Mouse (Mus musculus) neural tube, embryonic 15.5 days (tissue): ENCODE measurements around the gene Nrde2. TPM values are rescaled to one million over a fixed set of nuclear protein-coding genes. Genes with fewer than 3 reads are reported as not detected.

Source experiments
- ATAC-seq: fragments of 200-750 bp; cut with Nextera tagmentation; 2 replicates; pipeline ENCODE4 v1.8.0; 2017; ENCODE audit warnings: mild to moderate bottlenecking, moderate TSS enrichment, moderate library complexity; ENCODE audit not compliant: low FRiP score
- H3K27ac ChIP-seq: fragments of 300-500 bp; sonication (generic); replicated peaks from 2 replicates; pipeline ENCODE4 v1.5.1; 2015; ENCODE audit warnings: mild to moderate bottlenecking, inconsistent platforms
- H3K27me3 ChIP-seq: fragments of 300-500 bp; sonication (generic); replicated peaks from 2 replicates; pipeline ENCODE4 v1.6.1; 2015; ENCODE audit warnings: inconsistent platforms
- H3K36me3 ChIP-seq: fragments of 300-500 bp; sonication (generic); 2 replicates; pipeline ENCODE4 v1.6.1; 2015; ENCODE audit warnings: inconsistent platforms
- H3K4me1 ChIP-seq: fragments of 300-500 bp; sonication (generic); 2 replicates; pipeline ENCODE4 v1.6.1; 2015; ENCODE audit warnings: inconsistent platforms
- H3K4me2 ChIP-seq: fragments of 300-500 bp; sonication (generic); 2 replicates; pipeline ENCODE4 v1.6.1; 2015; ENCODE audit warnings: inconsistent platforms, mild to moderate bottlenecking, moderate library complexity
- H3K4me3 ChIP-seq: fragments of 300-500 bp; sonication (generic); replicated peaks from 2 replicates; pipeline ENCODE4 v1.5.1; 2015; ENCODE audit warnings: mild to moderate bottlenecking, inconsistent platforms
- H3K9ac ChIP-seq: fragments of 300-500 bp; sonication (generic); replicated peaks from 2 replicates; pipeline ENCODE4 v1.6.1; 2015; ENCODE audit warnings: mild to moderate bottlenecking, inconsistent platforms
- H3K9me3 ChIP-seq: fragments of 300-500 bp; sonication (generic); replicated peaks from 2 replicates; pipeline ENCODE4 v1.6.1; 2016; ENCODE audit warnings: inconsistent platforms
- WGBS: fragments of 180-500 bp; shearing (Covaris S2); methylation state at CpG from one replicate; pipeline ENCODE4 v1.1.7; 2015; ENCODE audit warnings: mixed read lengths; 5-methylcytosine and 5-hydroxymethylcytosine counted together
- polyA plus RNA-seq: library from polyadenylated mRNA; unstranded; fragments of >200 nt; fragmentation: Nextera tagmentation; extraction: Ambion mirVana; gene quantifications from 2 replicates; pipeline ENCODE4 v1.2.1, GENCODE M21; 2015

The Nrde2 gene
- polyA plus RNA-seq: 10.4 and 11.8 TPM in 2 replicates

DNA sequence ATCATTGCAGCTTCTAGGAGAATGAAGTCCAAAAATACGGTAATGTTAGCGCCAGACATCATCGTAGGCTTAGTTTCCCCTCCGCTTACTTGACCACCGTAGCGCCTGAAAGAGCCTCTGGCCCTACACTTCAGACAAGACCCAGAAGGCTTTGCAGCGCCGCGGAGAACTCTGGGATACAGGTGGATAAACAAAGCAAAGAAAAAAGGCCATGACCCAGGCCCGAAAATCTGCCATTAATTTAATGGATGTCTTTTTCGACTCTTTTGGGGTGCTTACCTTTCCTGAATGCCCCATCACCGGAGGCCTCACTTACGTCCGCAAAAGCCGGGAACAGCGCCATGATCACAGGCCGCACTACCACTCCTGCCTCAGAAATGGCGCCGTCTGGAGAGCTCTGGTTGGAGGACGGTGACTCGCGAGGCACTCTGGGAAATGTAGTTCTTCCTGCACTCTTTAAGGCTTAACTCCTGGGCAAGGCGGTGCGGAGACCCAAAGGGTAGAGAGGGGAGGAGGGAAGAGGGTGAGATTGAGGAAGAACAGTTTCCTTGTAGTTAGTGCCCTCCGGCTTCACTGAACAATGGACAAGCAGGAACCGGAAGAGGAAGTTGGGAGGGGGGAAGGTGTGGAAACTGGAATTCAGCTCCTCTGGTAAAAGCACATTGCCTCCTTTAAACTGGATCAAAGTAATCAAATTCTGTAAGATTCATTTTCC lies at the start of gene Nrde2:
Gene Nrde2 (minus strand): TSS at position 393 of the 715 bp plus-strand sequence.
- H3K9ac ChIP-seq: peak within 1 kb of the TSS; percentile 61
- H3K36me3 ChIP-seq: no peaks in the 10 kb centered on the region
- H3K9me3 ChIP-seq: no peaks in the 10 kb centered on the region
- H3K27ac ChIP-seq: peak within 1 kb of the TSS; percentile 83
- ATAC-seq: peak; percentile 99
- under 1% methylated on average over 26 of the region's 26 CpGs for WGBS
- peaks cover 12% of the 10 kb centered on the region for H3K4me1 ChIP-seq
- H3K27me3 ChIP-seq: no peaks in the 10 kb centered on the region
- peak within 1 kb of the TSS; percentile 69 for H3K4me2 ChIP-seq
- H3K4me3 ChIP-seq: peak within 1 kb of the TSS; percentile 61

GRCm38 (mm10) chr12:100206926-100207325 lies 47.5 kb upstream of the Nrde2 start:
- Histone ChIP-seq H3K9ac (no peak overlapping the region), H3K4me2 (no peak overlapping the region), H3K9me3 (no peaks in the 10 kb centered on the region), H3K27ac (no peak overlapping the region), H3K4me3 (no peak overlapping the region), H3K36me3 (peaks cover 74% of the 10 kb centered on the region), H3K4me1 (peaks cover 30% of the 10 kb centered on the region), H3K27me3 (no peaks in the 10 kb centered on the region)
- 66% methylated on average over 5 of the region's 5 CpGs for WGBS
- ATAC-seq: no peak

DNA sequence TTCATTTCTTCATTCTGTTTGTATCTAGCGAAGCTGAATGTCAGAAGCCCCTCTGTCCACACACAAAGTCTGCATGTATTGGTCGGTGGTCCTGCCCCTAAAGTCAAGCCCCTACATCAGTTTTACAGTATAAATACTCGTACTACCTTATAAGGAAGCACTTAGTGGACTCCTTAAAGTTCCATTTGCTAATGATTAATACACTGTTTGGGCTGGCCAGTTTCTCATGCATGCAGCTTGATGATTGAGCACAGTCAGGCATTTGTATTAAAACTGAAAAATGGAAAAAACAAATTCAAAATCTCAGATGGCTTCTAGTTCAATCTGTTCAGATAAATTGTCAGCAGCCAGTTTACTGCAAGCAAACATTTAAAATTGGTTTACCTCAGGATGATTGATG lies 47.1 kb upstream of the Nrde2 start:
- Histone ChIP-seq H3K36me3 (peaks cover 74% of the 10 kb centered on the region), H3K4me3 (no peak overlapping the region), H3K4me1 (peaks cover 30% of the 10 kb centered on the region), H3K4me2 (no peak overlapping the region), H3K9ac (no peak overlapping the region), H3K9me3 (no peaks in the 10 kb centered on the region), H3K27ac (no peak overlapping the region), H3K27me3 (no peaks in the 10 kb centered on the region)
- WGBS: 92% methylated on average over 3 of the region's 3 CpGs
- no peak for ATAC-seq

DNA sequence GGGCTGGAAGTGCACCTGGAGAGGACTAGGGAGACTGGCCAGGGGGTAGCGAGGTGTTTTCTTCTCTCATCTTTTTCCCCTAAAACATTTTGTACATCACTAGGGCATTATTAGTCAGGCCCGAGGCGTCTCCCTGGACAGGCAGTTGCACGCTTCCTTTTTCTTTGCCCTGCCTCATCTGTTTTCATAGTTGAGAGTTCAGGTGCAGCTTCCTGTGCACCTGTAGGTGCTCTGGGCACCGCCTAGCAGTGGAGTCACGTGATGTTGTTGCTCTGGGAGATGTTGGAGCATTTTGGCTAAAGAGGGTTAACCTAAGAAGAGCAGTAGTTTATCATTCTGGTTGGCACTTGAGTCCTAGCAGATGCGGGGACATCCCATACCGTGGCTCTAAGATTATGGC lies 45.7 kb upstream of the Nrde2 start:
- no peak overlapping the region for H3K9ac ChIP-seq
- no peak overlapping the region for H3K27ac ChIP-seq
- H3K4me1 ChIP-seq: peaks cover 34% of the 10 kb centered on the region
- H3K4me2 ChIP-seq: no peak overlapping the region
- no peak for ATAC-seq
- peaks cover 70% of the 10 kb centered on the region for H3K36me3 ChIP-seq
- no peaks in the 10 kb centered on the region for H3K9me3 ChIP-seq
- H3K4me3 ChIP-seq: no peak overlapping the region
- no peaks in the 10 kb centered on the region for H3K27me3 ChIP-seq
- WGBS: 93% methylated on average over 8 of the region's 8 CpGs

- Histone ChIP-seq H3K9me3 (no peaks in the 10 kb centered on the region), H3K27me3 (no peaks in the 10 kb centered on the region), H3K4me2 (no peak overlapping the region), H3K4me3 (no peak overlapping the region), H3K36me3 (peaks cover 58% of the 10 kb centered on the region), H3K27ac (0 out of 2 replicates have a peak overlapping the region, but pooled peaks have one; percentile 18), H3K4me1 (peaks cover 36% of the 10 kb centered on the region), H3K9ac (no peak overlapping the region)
- WGBS: 60% methylated on average over 3 of the region's 3 CpGs
- no peak for ATAC-seq
These were observed 44.3 kb upstream of the Nrde2 start for GRCm38 (mm10) chr12:100203759-100204158.

GRCm38 (mm10) chr12:100201838-100202237 lies 42.4 kb upstream of the Nrde2 start:
- ATAC-seq: peak; percentile 43
- peaks cover 40% of the 10 kb centered on the region for H3K36me3 ChIP-seq
- H3K4me1 ChIP-seq: peaks cover 38% of the 10 kb centered on the region
- no peaks in the 10 kb centered on the region for H3K9me3 ChIP-seq
- no peaks in the 10 kb centered on the region for H3K27me3 ChIP-seq
- peak overlapping the region; percentile 99 for H3K9ac ChIP-seq
- peak overlapping the region; percentile 91 for H3K4me2 ChIP-seq
- peak overlapping the region; percentile 99 for H3K4me3 ChIP-seq
- 2% methylated on average over 13 of the region's 13 CpGs for WGBS
- 0 out of 2 replicates have a peak overlapping the region, but pooled peaks have one; percentile 56 for H3K27ac ChIP-seq

- no peak for ATAC-seq
- peak overlapping the region; percentile 93 for H3K27ac ChIP-seq
- peak overlapping the region; percentile 91 for H3K4me2 ChIP-seq
These were observed 41.9 kb upstream of the Nrde2 start for GRCm38 (mm10) chr12:100201363-100201711.

DNA sequence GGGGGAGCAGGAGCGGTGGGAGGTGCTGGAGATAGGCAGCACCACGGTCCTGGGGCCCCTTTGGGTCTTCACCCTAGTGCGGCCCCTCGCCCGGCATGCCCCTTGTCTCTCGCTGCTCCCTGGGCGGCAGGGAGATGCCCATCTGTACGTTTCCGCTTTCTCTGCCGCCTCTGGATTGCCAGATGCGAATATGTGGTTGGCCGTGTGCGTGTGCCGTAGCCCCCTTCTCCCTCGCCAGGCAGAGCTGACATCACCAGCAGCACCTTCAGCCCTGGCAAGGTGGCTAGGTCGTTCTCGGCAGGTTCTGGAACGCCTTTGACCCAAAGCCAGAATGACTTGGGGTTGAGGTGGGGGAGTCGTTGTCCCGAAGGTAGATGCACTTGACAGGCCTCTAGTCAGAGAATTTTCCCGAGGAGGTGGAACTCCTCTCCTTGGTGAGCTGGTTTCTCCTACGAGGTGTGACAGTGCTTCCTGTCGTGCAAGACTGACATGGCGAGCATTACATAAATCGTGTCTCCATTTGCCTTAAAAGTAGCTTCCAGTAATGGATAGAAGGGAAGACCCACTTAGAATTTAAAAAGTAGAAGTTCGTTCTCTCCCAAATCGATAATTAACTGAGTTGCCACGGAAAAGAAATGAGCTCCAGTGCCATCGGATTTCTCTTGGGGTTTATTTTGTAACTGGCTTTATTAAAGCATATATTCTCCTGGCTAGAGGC lies 41.4 kb upstream of the Nrde2 start:
- no peaks in the 10 kb centered on the region for H3K9me3 ChIP-seq
- 4% methylated on average over 28 of the region's 29 CpGs for WGBS
- H3K4me2 ChIP-seq: peak overlapping the region; percentile 91
- peak overlapping the region; percentile 99 for H3K4me3 ChIP-seq
- H3K27me3 ChIP-seq: no peaks in the 10 kb centered on the region
- peak; percentile 24; the same call in 1 of the 2 replicates for ATAC-seq
- H3K27ac ChIP-seq: peak overlapping the region; percentile 93
- peak overlapping the region; percentile 99 for H3K9ac ChIP-seq
- peaks cover 31% of the 10 kb centered on the region for H3K36me3 ChIP-seq
- H3K4me1 ChIP-seq: peaks cover 38% of the 10 kb centered on the region

More at GRCm38 (mm10) chr12:100201363-100201711, 41.9 kb upstream of the Nrde2 start:
- Histone ChIP-seq H3K4me1 (peaks cover 38% of the 10 kb centered on the region), H3K4me3 (peak overlapping the region; percentile 99), H3K36me3 (peaks cover 36% of the 10 kb centered on the region), H3K27me3 (no peaks in the 10 kb centered on the region), H3K9ac (peak overlapping the region; percentile 99), H3K9me3 (no peaks in the 10 kb centered on the region)
- WGBS: 17% methylated on average over 4 of the region's 4 CpGs

DNA sequence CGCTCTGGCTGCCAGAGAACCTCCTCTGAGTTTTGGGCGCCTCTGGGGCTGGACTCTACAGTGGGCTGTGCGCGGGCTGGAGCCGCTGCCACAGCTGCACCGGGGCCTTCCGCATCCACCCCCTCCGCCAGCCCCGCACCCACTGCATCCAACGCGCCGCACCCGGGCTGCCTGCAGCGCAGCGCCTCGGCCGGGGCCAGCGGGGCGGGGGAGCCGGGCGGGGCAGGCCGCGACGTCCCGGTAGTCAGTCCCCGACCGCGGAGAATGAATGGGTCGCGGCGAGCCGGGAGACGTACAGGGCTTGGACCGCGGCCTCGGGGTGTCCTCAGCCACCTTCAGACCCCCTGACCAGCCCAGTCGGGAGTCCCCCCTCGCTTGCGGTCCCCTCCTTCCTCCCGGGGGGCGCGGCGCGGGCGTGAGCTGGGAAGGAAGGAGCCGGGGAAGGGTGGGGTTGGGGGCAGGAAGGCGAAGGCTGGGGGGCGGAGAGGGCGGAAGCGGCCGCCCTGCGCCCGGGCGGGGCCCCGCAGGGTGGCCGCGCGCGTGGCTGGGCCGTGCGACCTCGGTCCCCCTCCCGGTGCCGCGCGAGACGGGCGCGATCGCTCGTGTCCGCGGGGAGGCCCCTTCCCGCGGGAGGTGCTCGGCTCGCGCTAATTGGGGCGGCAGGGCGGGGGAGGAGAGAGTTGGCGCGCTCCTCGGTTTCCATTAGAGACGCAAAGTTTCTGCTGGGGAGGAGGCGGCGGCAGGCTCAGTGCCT lies 40.6 kb upstream of the Nrde2 start:
- Histone ChIP-seq H3K9me3 (no peaks in the 10 kb centered on the region), H3K4me2 (peak overlapping the region; percentile 91), H3K36me3 (peaks cover 24% of the 10 kb centered on the region), H3K9ac (peak overlapping the region; percentile 99), H3K4me1 (peaks cover 38% of the 10 kb centered on the region), H3K27ac (peak overlapping the region; percentile 93), H3K4me3 (peak overlapping the region; percentile 99), H3K27me3 (no peaks in the 10 kb centered on the region)
- WGBS: under 1% methylated on average over 72 of the region's 86 CpGs
- peak; percentile 77 for ATAC-seq

GRCm38 (mm10) chr12:100198967-100199660 lies 39.7 kb upstream of the Nrde2 start, which contains the start of gene Calm1:
Gene Calm1, plus strand, starts transcription at chr12:100199435.
- Histone ChIP-seq H3K4me1 (peaks cover 35% of the 10 kb centered on the region), H3K27me3 (no peaks in the 10 kb centered on the region), H3K4me3 (peak within 1 kb of the TSS; percentile 99), H3K27ac (peak within 1 kb of the TSS; percentile 93), H3K9ac (peak within 1 kb of the TSS; percentile 99), H3K4me2 (peak within 1 kb of the TSS; percentile 91), H3K36me3 (peaks cover 15% of the 10 kb centered on the region), H3K9me3 (no peaks in the 10 kb centered on the region)
- WGBS: under 1% methylated on average over 58 of the region's 58 CpGs
- peak; percentile 87 for ATAC-seq

DNA sequence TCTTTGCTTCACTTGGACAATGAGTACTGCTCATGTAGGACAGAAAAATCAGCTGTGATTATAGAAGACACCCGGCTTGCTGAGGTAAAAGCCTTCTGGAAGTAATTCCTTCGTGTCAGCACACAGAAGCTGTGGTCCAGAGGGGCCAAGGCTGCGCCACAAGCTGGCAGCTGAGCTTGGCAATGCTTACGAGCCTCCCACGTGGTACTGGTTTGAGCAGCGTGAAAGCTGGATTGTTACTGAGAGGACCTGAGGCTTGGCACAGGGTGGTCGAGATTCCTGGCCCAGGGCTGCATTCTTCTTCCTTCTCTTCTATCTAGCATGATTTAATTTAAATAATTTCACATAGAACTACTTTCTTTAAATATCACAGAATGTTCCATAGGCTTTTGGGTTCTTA lies 37.3 kb upstream of the Nrde2 start:
- 56% methylated on average over 7 of the region's 7 CpGs for WGBS
- H3K9ac ChIP-seq: no peak overlapping the region

More for the DNA sequence above, 37.3 kb upstream of the Nrde2 start:
- peaks cover 13% of the 10 kb centered on the region for H3K4me1 ChIP-seq
- ATAC-seq: no peak
- no peaks in the 10 kb centered on the region for H3K9me3 ChIP-seq
- H3K27me3 ChIP-seq: no peaks in the 10 kb centered on the region
- no peaks in the 10 kb centered on the region for H3K36me3 ChIP-seq
- H3K27ac ChIP-seq: no peak overlapping the region
- H3K4me2 ChIP-seq: no peak overlapping the region
- no peak overlapping the region for H3K4me3 ChIP-seq
